Mouse (Mus musculus) spleen, adult 12 weeks (tissue): ENCODE measurements around the gene Cttnbp2nl.

Source experiments
- DNase-seq: peaks from one replicate; pipeline ENCODE4 v3.0.0; 2022; ENCODE audit warnings: low spot score

The Cttnbp2nl gene

GRCm38 (mm10) chr3:104963331-104964276 lies 89.3 kb downstream of the Cttnbp2nl start:
- no peak for DNase-seq

DNA sequence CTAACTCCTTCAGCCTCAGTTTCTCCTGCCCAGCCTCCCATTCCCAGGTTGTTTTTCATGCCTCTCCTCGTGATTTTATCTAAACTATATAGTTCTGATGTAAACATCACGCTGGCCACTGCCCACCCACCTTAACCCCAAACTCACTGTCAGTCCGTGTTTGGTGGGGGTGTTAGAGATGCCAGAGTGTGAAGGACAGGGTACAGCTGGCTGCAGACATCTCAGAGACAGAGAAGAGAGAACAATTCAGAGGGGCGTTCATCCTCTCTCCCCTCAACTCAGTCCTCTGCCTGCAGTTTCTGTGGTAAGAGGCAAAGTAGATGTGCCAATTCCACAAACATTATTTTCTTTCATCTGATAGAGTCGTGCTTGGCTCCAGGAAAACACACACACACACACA lies 90.1 kb downstream of the Cttnbp2nl start:
- DNase-seq: no peak

DNA sequence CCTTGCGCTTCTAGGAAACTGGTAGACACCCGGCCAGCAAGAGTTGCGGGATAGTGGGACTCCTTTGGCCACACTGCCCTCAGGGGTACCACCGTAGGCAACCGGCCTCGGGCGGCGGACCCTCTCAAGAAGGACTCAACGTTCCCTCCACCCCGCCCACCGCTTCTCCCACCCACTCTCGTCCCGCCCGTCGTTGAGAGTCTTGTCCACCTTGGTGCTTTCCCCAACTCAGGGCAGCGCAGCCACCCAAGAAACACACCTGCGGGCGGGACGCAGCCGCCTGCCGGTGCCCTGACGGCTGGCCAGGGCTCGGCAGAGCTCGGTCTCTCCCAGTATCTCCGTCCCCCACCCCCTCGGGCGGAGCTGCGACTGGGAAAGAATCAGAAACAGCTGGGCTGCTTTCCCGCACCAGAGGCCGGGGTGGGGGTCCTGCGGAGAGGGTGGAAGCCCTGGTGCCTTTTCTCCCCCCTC lies 90.8 kb downstream of the Cttnbp2nl start:
- DNase-seq: no peak

DNA sequence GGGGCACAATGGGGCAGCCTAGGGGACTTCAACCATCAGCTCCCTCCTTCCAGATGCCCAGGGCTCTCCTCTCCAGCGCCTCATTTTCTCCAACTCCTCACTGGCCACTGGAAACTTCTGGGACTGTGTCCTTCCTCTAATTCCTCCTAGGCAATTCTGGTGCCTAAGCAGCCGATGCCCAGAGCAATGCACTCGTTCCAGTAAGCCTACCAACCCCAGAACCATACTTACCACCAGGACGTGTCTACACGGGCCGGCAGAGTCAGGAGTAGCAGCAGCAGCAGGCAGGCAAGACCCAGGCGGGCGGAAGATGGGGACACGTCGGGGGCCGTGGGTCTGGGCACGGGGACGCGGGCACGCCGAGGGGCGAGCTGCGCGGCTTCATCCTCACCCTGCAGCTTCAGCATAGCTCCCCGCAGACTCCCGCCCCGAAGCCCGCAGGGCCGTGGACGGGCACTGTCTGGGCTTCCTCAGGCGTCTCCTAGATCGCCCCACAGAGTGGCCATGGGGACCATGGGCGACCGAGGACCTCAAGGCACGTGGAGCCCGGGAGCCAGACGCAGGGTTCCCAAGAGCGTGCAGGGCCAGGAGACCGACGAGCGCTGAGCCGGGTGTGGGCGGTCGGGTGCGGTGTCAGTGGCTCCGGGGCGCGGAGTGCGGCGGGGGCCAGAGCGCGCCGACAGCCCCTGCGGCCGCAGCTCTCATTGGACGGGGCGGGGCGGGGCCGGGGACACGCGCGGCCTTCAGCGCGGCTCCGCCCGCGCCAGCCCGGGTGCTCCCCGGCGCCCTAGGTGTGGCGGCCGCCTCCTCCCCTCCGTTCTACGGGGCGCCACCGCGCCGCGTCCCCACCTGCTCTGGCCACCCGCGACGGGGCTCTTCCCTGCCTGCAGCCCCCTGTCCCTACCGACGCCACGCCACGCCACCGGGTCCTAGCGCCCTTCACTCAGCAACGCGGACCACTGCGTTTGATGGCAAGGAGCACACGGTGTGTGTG lies 91.6 kb downstream of the Cttnbp2nl start, which contains the start of gene Wnt2b:
Wnt2b (minus strand) TSS at position 856 of the 994 bp plus-strand sequence.
- DNase-seq: no peak

DNA sequence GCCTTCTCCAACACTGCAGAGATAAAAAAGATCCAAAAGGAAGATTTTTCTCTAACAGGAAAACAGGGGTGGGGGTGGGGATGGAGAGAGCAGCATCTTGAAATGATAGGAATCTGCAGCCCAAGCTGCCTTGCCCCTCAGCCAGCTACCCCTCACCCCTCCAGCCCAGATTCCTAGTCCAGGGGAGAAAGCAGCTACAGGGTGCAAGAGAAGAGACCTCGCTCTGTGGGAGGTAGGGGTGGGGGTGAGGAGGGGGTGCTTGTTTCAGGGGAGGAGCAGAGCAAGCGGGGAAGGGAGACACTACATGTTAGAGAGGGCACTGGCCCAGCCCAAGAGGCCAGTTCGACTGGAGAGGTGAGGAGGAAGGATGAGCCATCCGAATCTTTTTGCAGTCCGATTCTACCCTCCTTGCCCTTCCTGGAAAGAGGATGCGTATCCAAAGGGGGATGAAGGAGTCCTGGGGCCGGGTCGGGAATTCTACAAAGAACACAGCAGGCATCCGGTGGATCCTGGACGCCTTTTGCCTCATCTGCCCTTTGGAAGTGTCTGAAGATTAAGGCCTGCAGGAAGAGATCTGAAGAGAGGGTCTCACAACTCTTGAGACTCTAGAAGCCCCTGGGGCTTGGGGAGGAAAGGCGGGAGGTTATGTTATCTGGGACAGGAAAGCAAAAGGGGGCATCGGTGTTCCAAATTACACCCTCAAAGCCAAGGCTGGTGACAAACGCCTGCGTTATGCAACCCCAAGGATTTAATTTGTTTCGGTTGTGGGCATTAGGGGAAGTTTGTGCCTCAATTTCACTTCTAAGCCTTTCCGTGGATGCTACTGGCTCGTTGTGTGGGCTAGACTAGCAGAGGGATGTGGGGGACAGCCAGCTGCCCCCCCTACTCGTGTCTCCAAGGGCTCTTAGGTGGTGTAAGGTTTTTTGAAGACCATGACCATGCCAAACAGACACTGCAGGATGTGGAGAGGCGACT lies 92.6 kb downstream of the Cttnbp2nl start:
- DNase-seq: no peak

DNA sequence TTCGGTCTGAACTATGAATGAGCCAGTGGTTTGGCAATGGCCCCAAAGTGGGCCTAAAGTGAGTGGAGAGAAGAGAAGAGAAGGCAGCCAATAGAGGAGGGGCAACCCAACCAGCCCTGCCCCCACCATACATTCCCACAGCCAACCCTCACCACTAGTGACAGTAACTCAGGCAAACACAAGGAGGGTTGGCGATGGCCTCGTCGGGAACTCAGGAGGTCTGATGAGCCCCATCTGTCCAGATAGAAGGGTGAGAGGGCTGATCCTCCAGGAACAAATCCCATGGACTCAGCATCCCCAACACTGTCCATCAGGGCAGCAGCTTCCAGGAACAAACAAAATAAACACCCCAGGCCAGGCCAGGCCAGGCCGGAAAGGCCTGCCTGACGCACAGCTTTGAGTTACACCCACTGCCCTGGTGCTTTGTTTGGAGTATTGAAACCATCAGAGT lies 96.8 kb downstream of the Cttnbp2nl start:
- DNase-seq: no peak

GRCm38 (mm10) chr3:104954551-104954950 lies 98.4 kb downstream of the Cttnbp2nl start:
- no peak for DNase-seq

DNA sequence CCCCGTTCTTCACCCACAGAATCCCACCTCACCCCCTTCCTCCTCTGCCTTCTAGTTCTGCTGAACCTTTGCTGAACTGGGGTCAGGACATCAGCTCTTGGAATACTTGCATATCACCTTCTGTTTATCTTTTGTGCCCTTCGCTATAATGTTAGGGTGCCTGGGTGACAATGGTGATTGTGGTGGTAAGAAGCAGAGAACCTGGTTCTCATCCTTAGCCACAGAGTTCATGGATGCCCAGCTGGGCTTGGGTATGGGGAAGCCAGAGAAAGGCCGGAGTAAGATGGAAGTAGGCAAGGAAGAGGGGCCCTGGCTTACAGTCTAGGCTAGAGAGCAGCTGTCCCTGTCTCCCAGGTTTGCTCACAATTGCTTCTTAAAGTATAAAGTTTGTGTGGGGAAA lies 98.8 kb downstream of the Cttnbp2nl start:
- DNase-seq: no peak

GRCm38 (mm10) chr3:104952891-104953670 lies 99.9 kb downstream of the Cttnbp2nl start:
- DNase-seq: no peak
